Mouse (Mus musculus) ES-Bruce4 (cell line): Measurements from ENCODE around the gene Icam4.
"Not testable (repeated sequence)": the region's sequence is repeated elsewhere in the genome, so short reads cannot be mapped to it uniquely, and the experiment has no call there.

ENCODE experiments used
- CTCF ChIP-seq: IDR thresholded peaks from one replicate; pipeline ENCODE4 v1.8.1; 2011; ENCODE audit warnings: low read depth, low read length
- EP300 ChIP-seq: IDR thresholded peaks from 2 replicates; pipeline ENCODE4 v1.6.1; 2011; ENCODE audit warnings: low read depth, low read length; ENCODE audit not compliant: insufficient read depth

- TF ChIP-seq CTCF, EP300: not testable (repeated sequence)
Observed at GRCm38 (mm10) chr9:21010939-21011541, 18.1 kb upstream of the Icam4 start.
